Mouse (Mus musculus) forebrain, embryonic 16.5 days (tissue): ENCODE measurements at regions not wholly inside any gene's neighbourhood (a gene's known extent, or its start where the extent isn't known, plus 50 kb on each side); places are given as distances from the start of the nearest gene placed in this dataset.

Source experiments
- ATAC-seq: fragments of 200-750 bp; cut with Nextera tagmentation; 2 replicates; pipeline ENCODE4 v1.8.0; 2017; ENCODE audit warnings: mild to moderate bottlenecking, moderate library complexity
- H3K27ac ChIP-seq: fragments of 300-500 bp; sonication (generic); 2 replicates; pipeline ENCODE4 v1.5.1; 2014; ENCODE audit warnings: low read length, control low read depth
- H3K27me3 ChIP-seq: fragments of 300-500 bp; sonication (generic); replicated peaks from 2 replicates; pipeline ENCODE4 v1.6.1; 2014; ENCODE audit warnings: low read length; ENCODE audit not compliant: control insufficient read depth, insufficient read depth
- H3K36me3 ChIP-seq: fragments of 300-500 bp; sonication (generic); 2 replicates; pipeline ENCODE4 v1.6.1; 2014; ENCODE audit not compliant: control insufficient read depth, insufficient read depth
- H3K4me1 ChIP-seq: fragments of 300-500 bp; sonication (generic); replicated peaks from 2 replicates; pipeline ENCODE4 v1.6.1; 2014; ENCODE audit warnings: low read length; ENCODE audit not compliant: control insufficient read depth, insufficient read depth
- H3K4me2 ChIP-seq: fragments of 300-500 bp; sonication (generic); 2 replicates; pipeline ENCODE4 v1.6.1; 2014; ENCODE audit warnings: mild to moderate bottlenecking, low read length, control low read depth
- H3K4me3 ChIP-seq: fragments of 300-500 bp; sonication (generic); replicated peaks from 2 replicates; pipeline ENCODE4 v1.5.1; 2014; ENCODE audit warnings: mild to moderate bottlenecking, low read length, control low read depth
- H3K9ac ChIP-seq: fragments of 300-500 bp; sonication (generic); replicated peaks from 2 replicates; pipeline ENCODE4 v1.6.1; 2014; ENCODE audit warnings: low read depth, low read length, control low read depth
- H3K9me3 ChIP-seq: fragments of 300-500 bp; sonication (generic); 2 replicates; pipeline ENCODE4 v1.6.1; 2016; ENCODE audit warnings: low read length; ENCODE audit not compliant: control insufficient read depth
- WGBS: fragments of 180-500 bp; shearing (Covaris S2); extraction: QIAGEN DNeasy Blood & Tissue Kit; methylation state at CpG from one replicate; pipeline ENCODE4 v1.1.7; 2014; 5-methylcytosine and 5-hydroxymethylcytosine counted together

DNA sequence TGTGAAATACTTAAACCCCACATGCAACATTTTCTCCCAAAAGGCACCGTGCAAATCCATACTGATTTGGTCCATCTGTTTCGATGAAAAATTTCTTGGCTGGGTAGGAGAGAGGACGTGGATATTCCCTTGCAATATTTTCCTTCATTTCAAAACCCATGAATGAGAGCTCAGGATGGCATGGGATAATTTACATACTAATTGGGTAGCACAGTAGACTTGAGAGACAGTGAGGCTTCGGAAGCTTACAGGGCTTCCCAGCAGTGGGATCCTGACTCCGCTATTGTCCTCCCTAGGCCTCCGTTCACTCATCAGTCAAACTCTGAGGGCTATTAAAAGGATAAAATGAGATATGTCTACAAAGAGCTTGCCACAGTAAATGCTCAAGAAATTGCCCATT lies 59.8 kb downstream of the Sox3 start:
- Histone ChIP-seq H3K4me1 (no peaks in the 10 kb centered on the region; the same call in 1 of the 2 replicates), H3K9me3 (no peaks in the 10 kb centered on the region), H3K4me3 (no peak overlapping the region), H3K36me3 (no peaks in the 10 kb centered on the region), H3K4me2 (no peak overlapping the region), H3K9ac (no peak overlapping the region), H3K27me3 (no peaks in the 10 kb centered on the region), H3K27ac (no peak overlapping the region)
- WGBS, result 49% methylated on average over 6 of the region's 6 CpGs
- ATAC-seq, result peak; percentile 54

DNA sequence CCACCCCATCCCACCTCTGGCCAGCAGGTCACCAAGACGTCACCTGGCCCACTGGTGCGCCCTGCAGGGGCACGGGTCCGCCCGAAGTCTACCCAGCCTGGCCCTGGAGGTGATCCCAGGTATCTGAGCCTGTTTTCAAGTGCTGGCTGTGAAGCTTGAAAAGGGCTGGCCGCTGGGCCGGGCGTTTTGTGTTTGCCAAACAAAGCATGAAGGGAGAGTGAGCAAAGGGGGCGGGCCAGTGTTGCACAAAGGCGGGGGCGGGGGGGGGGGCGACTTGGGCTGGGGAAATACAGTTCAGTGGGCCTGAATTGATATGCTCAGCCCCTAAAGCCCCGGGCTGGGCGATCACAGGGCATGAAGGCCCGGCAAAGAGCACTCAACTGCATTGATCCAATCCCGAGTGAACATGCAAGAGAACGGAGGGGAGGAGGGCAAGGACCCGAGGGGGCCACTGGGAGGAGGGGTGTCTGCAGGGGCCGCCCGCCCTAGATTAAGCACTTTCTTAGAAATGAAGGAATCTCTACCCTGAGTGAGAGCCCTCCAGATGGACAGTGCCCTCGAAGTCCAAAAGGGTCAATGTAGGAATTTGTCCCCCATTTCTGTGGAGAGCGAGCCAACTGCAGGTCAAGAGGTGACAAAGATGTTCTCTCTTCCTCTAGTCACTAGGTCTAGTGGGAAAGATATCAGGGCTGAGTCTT lies 61.8 kb downstream of the Sox3 start:
- Histone ChIP-seq H3K36me3 (no peaks in the 10 kb centered on the region), H3K9me3 (no peaks in the 10 kb centered on the region), H3K4me1 (no peaks in the 10 kb centered on the region; the same call in 1 of the 2 replicates), H3K4me3 (no peak overlapping the region), H3K27me3 (no peaks in the 10 kb centered on the region), H3K4me2 (no peak overlapping the region), H3K9ac (no peak overlapping the region), H3K27ac (no peak overlapping the region)
- 26% methylated on average over 19 of the region's 22 CpGs for WGBS
- ATAC-seq, result peak; percentile 75

- Histone ChIP-seq H3K27ac (no peak overlapping the region), H3K4me2 (no peak overlapping the region), H3K4me3 (no peak overlapping the region), H3K9ac (no peak overlapping the region), H3K4me1 (peaks cover 4% of the 10 kb centered on the region; the same call in 1 of the 2 replicates), H3K27me3 (no peaks in the 10 kb centered on the region), H3K36me3 (no peaks in the 10 kb centered on the region), H3K9me3 (no peaks in the 10 kb centered on the region)
- 50% methylated on average over 9 of the region's 9 CpGs for WGBS
- ATAC-seq, result peak; percentile 93
Observed at GRCm38 (mm10) chrX:60825181-60826080, 67.8 kb downstream of the Sox3 start.

DNA sequence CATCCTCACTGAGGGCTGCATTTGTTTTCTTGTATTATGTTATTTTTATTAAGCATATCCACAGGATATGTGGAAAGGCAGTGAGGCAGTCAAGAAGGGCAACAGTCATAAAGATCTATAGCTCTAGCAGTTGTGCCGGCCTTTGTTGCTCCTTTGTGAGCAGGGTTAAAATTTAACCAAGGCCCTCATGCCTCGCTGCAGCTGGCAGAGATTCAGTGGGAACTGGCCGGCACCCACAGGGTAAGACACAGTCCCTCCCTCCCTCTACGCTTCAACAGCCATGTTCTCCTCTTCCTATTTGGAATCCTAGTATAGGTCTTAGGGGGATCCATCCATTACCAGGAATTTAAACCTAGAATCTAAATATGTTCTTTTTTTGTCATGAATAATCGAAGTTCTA lies 94.7 kb downstream of the Sox3 start:
- H3K9me3 ChIP-seq, result no peaks in the 10 kb centered on the region
- no peak overlapping the region for H3K27ac ChIP-seq
- H3K4me3 ChIP-seq, result no peak overlapping the region
- no peaks in the 10 kb centered on the region for H3K27me3 ChIP-seq
- H3K4me1 ChIP-seq, result no peaks in the 10 kb centered on the region
- H3K4me2 ChIP-seq, result no peak overlapping the region
- no peaks in the 10 kb centered on the region for H3K36me3 ChIP-seq
- WGBS, result 56% methylated on average over 5 of the region's 5 CpGs
- no peak for ATAC-seq
- no peak overlapping the region for H3K9ac ChIP-seq

- Histone ChIP-seq H3K4me1 (0 out of 2 replicates have a peak, but pooled peaks cover 6% of the 10 kb centered on the region), H3K9ac (no peak overlapping the region), H3K4me2 (no peak overlapping the region), H3K27me3 (no peaks in the 10 kb centered on the region), H3K36me3 (no peaks in the 10 kb centered on the region), H3K9me3 (no peaks in the 10 kb centered on the region), H3K27ac (no peak overlapping the region), H3K4me3 (no peak overlapping the region)
- WGBS, result 37% methylated on average over 5 of the region's 5 CpGs
- no peak for ATAC-seq
Observed at GRCm38 (mm10) chrX:60780766-60781165, 112.5 kb downstream of the Sox3 start.

GRCm38 (mm10) chrX:60780161-60780560 lies 113.1 kb downstream of the Sox3 start:
- Histone ChIP-seq H3K4me2 (no peak overlapping the region), H3K9me3 (no peaks in the 10 kb centered on the region), H3K27ac (no peak overlapping the region), H3K9ac (no peak overlapping the region), H3K36me3 (no peaks in the 10 kb centered on the region), H3K27me3 (no peaks in the 10 kb centered on the region), H3K4me3 (no peak overlapping the region), H3K4me1 (0 out of 2 replicates have a peak, but pooled peaks cover 6% of the 10 kb centered on the region)
- 31% methylated on average over 2 of the region's 2 CpGs for WGBS
- peak; percentile 72; the same call in 1 of the 2 replicates for ATAC-seq

- H3K36me3 ChIP-seq, result no peaks in the 10 kb centered on the region
- H3K27me3 ChIP-seq, result no peaks in the 10 kb centered on the region
- no peak for ATAC-seq
- WGBS, result 52% methylated on average over 5 of the region's 5 CpGs
- no peaks in the 10 kb centered on the region for H3K4me1 ChIP-seq
- H3K9ac ChIP-seq, result no peak overlapping the region
- no peaks in the 10 kb centered on the region for H3K9me3 ChIP-seq
- H3K4me3 ChIP-seq, result no peak overlapping the region
- no peak overlapping the region for H3K27ac ChIP-seq
- no peak overlapping the region for H3K4me2 ChIP-seq
Observed at GRCm38 (mm10) chrX:60773645-60774044, 119.6 kb downstream of the Sox3 start.

DNA sequence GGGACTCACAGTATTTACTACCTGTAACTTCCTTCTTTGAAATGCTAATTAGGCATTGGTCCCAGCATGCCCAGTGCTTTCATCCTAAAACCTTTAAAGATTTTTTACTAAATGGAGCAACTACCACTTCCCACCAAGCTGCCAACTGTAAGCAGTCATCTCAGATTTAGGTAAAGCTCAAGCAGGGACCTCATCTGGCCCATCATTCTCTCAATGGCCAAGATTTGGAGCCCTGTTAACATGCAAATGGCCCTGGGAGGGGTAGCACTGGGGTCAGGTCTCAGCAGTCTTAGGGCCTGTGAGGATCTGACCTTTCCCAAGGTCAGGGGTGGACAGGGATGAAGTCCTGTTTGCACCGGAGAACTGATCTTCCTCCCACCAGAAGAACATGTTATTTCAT lies 120.8 kb downstream of the Sox3 start:
- Histone ChIP-seq H3K9me3 (no peaks in the 10 kb centered on the region), H3K4me2 (no peak overlapping the region), H3K4me3 (no peak overlapping the region), H3K27me3 (no peaks in the 10 kb centered on the region), H3K27ac (no peak overlapping the region), H3K36me3 (no peaks in the 10 kb centered on the region), H3K4me1 (no peaks in the 10 kb centered on the region), H3K9ac (no peak overlapping the region)
- no peak for ATAC-seq
- WGBS, result 65% methylated on average over 1 of the region's 1 CpGs

DNA sequence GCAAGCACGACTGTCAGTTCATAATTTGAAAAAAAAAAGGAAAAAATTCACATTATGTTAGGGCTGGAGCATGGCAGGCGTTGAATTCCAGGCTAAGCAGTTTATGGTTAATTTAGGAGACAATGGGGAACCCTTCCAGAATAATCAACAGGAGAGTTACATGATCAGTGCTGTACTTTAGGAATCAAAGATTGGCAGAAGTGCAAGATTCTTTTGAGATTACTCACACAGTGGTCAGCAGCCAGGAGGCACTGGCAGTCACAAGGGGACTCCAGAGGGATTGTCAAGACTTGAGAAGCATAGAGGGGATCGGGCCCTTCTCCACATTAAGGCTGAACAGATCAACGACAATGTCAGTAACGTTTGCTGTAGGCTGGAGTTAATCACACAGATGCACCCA lies 142.8 kb downstream of the Sox3 start:
- Histone ChIP-seq H3K9ac (no peak overlapping the region), H3K36me3 (no peaks in the 10 kb centered on the region), H3K27me3 (no peaks in the 10 kb centered on the region), H3K27ac (no peak overlapping the region), H3K4me1 (no peaks in the 10 kb centered on the region), H3K9me3 (no peaks in the 10 kb centered on the region), H3K4me2 (no peak overlapping the region), H3K4me3 (no peak overlapping the region)
- no peak for ATAC-seq
- WGBS, result 42% methylated on average over 5 of the region's 5 CpGs
